Mouse (Mus musculus) liver, postnatal 0 days (tissue): ENCODE measurements around the gene Cd38.

Experiments
- CTCF ChIP-seq: sonication (generic); IDR thresholded peaks from 2 replicates; pipeline ENCODE4 v1.5.1; 2016; ENCODE audit warnings: antibody characterized with exemption, low read depth
- EP300 ChIP-seq: IDR thresholded peaks from 2 replicates; pipeline ENCODE4 v1.6.1; 2016; ENCODE audit warnings: antibody characterized with exemption, low read depth, mild to moderate bottlenecking

GRCm38 (mm10) chr5:43909213-43909612, 40.9 kb downstream of the Cd38 start:
- TF ChIP-seq CTCF: no peak
- no peak for TF ChIP-seq EP300
